Mouse (Mus musculus) intestine, embryonic 16.5 days (tissue): ENCODE results near the gene Slc13a4. TPM values are rescaled to one million over a fixed set of nuclear protein-coding genes. Genes with fewer than 3 reads are reported as not detected.

Source experiments
- ATAC-seq: fragments of 200-750 bp; cut with Nextera tagmentation; 2 replicates; pipeline ENCODE4 v1.8.0; 2017; ENCODE audit warnings: moderate TSS enrichment, moderate library complexity
- H3K27ac ChIP-seq: fragments of 300-500 bp; sonication (generic); 2 replicates; pipeline ENCODE4 v1.5.1; 2014; ENCODE audit warnings: mild to moderate bottlenecking, low read length
- H3K27me3 ChIP-seq: fragments of 300-500 bp; sonication (generic); replicated peaks from 2 replicates; pipeline ENCODE4 v1.6.1; 2014; ENCODE audit warnings: low read length, control low read depth, mixed read lengths; ENCODE audit not compliant: control insufficient read depth, insufficient read depth
- H3K36me3 ChIP-seq: fragments of 300-500 bp; sonication (generic); 2 replicates; pipeline ENCODE4 v1.6.1; 2014; ENCODE audit warnings: low read length, control low read depth; ENCODE audit not compliant: control insufficient read depth, insufficient read depth
- H3K4me1 ChIP-seq: fragments of 300-500 bp; sonication (generic); 2 replicates; pipeline ENCODE4 v1.6.1; 2014; ENCODE audit warnings: low read length, control low read depth, mixed read lengths; ENCODE audit not compliant: control insufficient read depth, insufficient read depth
- H3K4me2 ChIP-seq: fragments of 300-500 bp; sonication (generic); 2 replicates; pipeline ENCODE4 v1.6.1; 2014; ENCODE audit warnings: low read depth, low read length, control low read depth
- H3K4me3 ChIP-seq: fragments of 300-500 bp; sonication (generic); 2 replicates; pipeline ENCODE4 v1.5.1; 2014; ENCODE audit warnings: mild to moderate bottlenecking, low read length
- H3K9ac ChIP-seq: fragments of 300-500 bp; sonication (generic); 2 replicates; pipeline ENCODE4 v1.6.1; 2014; ENCODE audit warnings: low read depth, low read length
- H3K9me3 ChIP-seq: fragments of 300-500 bp; sonication (generic); 2 replicates; pipeline ENCODE4 v1.6.1; 2016; ENCODE audit warnings: low read length, control low read depth; ENCODE audit not compliant: control insufficient read depth
- WGBS: fragments of 180-500 bp; shearing (Covaris S2); extraction: QIAGEN DNeasy Blood & Tissue Kit; methylation state at CpG from one replicate; pipeline ENCODE4 v1.1.7; 2014; 5-methylcytosine and 5-hydroxymethylcytosine counted together
- polyA plus RNA-seq: library from polyadenylated mRNA; unstranded; fragments of >200 nt; fragmentation: Nextera tagmentation; extraction: Ambion mirVana; gene quantifications from 2 replicates; pipeline ENCODE4 v1.2.1, GENCODE M21; 2015

The Slc13a4 gene
- polyA plus RNA-seq, 1 experiment from 2014 or later: 0.27 TPM

DNA sequence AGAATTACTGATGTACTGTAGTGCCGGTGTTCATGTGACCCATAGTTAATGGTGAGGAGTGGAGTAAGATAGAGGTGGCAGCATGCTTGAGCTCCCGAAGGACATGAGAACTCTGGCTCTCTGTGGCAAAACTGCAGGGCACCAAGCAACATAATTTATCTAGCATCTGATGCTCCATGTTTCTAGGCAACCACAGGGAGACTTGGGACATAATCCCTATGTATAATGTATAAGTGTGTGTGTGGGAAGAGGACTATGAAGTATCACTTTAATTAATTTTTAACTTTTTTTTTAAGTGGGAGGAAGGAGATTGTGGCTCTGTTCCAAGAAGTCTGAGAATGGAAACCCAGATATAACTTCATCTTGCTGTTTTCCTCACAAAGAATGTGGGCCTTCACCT is 13.0 kb downstream of the Slc13a4 start:
- Histone ChIP-seq H3K4me1 (no peaks in the 10 kb centered on the region), H3K27ac (no peak overlapping the region), H3K9ac (no peak overlapping the region), H3K27me3 (no peaks in the 10 kb centered on the region), H3K4me3 (no peak overlapping the region), H3K9me3 (no peaks in the 10 kb centered on the region), H3K36me3 (no peaks in the 10 kb centered on the region), H3K4me2 (no peak overlapping the region)
- 82% methylated on average over 2 of the region's 2 CpGs for WGBS
- no peak for ATAC-seq

DNA sequence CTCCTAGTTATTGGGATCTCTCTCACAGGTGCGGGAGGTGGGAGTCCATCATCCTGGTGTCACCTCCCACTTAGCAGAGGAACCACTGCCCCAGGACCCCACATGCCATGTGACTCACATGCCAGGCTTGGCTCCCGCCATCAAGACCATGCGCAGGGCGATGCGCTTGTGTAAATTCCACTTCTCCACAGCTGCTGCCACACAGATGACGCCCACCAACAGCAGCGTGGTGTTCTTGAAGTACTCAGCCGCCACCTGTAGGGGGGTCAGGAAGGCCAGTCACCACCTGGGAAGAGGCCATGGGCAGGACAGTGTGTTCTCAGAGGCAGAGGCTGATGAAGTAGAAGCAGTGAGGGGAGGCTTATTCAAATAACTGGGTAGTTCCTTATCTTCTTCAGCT is 18.3 kb downstream of the Slc13a4 start:
- H3K36me3 ChIP-seq: no peaks in the 10 kb centered on the region
- H3K4me3 ChIP-seq: no peak overlapping the region
- H3K27me3 ChIP-seq: no peaks in the 10 kb centered on the region
- ATAC-seq: no peak
- no peak overlapping the region for H3K27ac ChIP-seq
- no peaks in the 10 kb centered on the region for H3K9me3 ChIP-seq
- no peak overlapping the region for H3K9ac ChIP-seq
- H3K4me1 ChIP-seq: peaks cover 4% of the 10 kb centered on the region; the same call in 1 of the 2 replicates
- WGBS: 90% methylated on average over 8 of the region's 8 CpGs
- no peak overlapping the region for H3K4me2 ChIP-seq

DNA sequence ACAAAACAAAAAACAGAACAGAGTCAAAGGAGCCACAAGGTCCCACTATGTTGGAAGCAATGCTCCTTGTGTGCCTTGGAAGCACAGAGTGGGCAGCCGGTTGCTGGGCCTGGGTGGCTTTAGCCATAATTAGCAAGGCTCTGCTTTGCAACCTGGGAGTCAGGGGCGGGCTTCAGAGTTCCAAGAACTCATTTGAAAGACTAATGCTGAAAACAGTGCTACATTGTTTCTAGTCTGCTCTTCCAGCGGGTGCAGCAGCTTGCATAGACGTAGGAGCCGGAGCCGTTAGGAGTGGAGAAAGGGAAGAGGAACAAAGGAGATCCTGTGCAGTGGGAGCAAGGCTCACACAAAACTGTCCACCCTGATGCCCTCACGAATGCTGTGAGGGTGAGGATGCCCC is 19.0 kb downstream of the Slc13a4 start:
- no peak overlapping the region for H3K27ac ChIP-seq

DNA sequence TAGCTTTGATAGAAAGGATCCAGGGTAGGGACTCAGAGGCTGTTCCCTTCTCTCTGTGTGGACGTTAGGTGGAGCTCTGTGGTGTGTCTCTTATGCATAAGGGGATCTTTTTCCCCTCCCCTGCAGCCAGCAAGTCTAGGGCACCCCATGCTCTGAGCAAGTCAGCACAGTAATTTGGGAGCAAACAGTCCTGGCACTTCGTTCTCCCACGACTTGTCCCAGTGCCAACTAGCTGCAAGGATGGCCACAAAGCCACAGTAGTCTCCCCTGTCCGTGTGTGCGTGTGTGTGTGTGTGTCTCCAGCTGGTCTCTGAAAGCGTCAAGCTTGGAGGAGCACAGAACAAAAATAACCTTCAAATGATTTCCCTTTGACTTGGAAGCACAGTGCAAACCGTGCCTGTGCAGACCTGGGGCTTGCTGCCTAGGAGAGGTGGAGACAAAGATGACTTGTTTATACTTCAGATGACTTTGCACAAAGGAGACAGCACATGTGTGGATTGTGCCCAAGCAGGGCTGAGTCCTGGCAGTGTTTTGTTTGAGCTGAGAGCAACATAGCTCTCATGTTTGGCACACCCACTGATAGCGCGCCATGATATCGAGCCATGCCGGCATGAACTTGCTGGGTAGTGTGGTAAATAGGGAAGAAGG is 19.7 kb downstream of the Slc13a4 start:
- Histone ChIP-seq H3K9me3 (no peaks in the 10 kb centered on the region), H3K27ac (0 out of 2 replicates have a peak overlapping the region, but pooled peaks have one; percentile 16), H3K4me2 (no peak overlapping the region), H3K4me1 (peaks cover 4% of the 10 kb centered on the region; the same call in 1 of the 2 replicates), H3K9ac (no peak overlapping the region), H3K36me3 (no peaks in the 10 kb centered on the region), H3K27me3 (no peaks in the 10 kb centered on the region), H3K4me3 (no peak overlapping the region)
- 53% methylated on average over 11 of the region's 11 CpGs for WGBS
- ATAC-seq: peak; percentile 31

More for the DNA sequence above, 19.0 kb downstream of the Slc13a4 start:
- H3K4me2 ChIP-seq: no peak overlapping the region
- no peaks in the 10 kb centered on the region for H3K27me3 ChIP-seq
- H3K9ac ChIP-seq: no peak overlapping the region
- WGBS: 63% methylated on average over 7 of the region's 7 CpGs
- peaks cover 4% of the 10 kb centered on the region; the same call in 1 of the 2 replicates for H3K4me1 ChIP-seq
- ATAC-seq: no peak
- H3K4me3 ChIP-seq: no peak overlapping the region
- no peaks in the 10 kb centered on the region for H3K9me3 ChIP-seq
- no peaks in the 10 kb centered on the region for H3K36me3 ChIP-seq

DNA sequence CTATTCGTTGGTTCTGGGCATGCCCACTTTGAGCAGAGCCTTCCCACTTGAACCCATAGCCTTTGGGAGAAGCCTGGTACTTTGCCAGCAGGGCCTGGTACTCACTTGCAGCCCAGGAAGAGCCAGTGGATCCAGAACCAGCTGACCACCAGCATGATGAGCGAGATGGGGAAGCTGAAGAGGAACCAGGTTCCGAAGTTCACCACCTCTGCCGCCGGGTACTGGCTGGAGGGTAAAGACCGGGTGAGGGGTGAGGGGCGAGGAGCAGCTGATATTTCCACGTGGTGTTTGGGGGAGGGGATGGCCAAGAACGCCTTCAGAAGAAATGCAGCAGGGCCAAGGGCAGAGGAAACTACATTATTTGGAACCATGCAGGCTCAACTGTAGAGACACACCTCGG is 28.6 kb downstream of the Slc13a4 start:
- no peaks in the 10 kb centered on the region for H3K9me3 ChIP-seq
- no peaks in the 10 kb centered on the region for H3K36me3 ChIP-seq
- H3K27ac ChIP-seq: no peak overlapping the region
- no peak for ATAC-seq
- H3K4me3 ChIP-seq: no peak overlapping the region
- 79% methylated on average over 10 of the region's 10 CpGs for WGBS
- H3K4me2 ChIP-seq: no peak overlapping the region
- no peaks in the 10 kb centered on the region for H3K27me3 ChIP-seq
- no peak overlapping the region for H3K9ac ChIP-seq
- peaks cover 3% of the 10 kb centered on the region; the same call in 1 of the 2 replicates for H3K4me1 ChIP-seq

DNA sequence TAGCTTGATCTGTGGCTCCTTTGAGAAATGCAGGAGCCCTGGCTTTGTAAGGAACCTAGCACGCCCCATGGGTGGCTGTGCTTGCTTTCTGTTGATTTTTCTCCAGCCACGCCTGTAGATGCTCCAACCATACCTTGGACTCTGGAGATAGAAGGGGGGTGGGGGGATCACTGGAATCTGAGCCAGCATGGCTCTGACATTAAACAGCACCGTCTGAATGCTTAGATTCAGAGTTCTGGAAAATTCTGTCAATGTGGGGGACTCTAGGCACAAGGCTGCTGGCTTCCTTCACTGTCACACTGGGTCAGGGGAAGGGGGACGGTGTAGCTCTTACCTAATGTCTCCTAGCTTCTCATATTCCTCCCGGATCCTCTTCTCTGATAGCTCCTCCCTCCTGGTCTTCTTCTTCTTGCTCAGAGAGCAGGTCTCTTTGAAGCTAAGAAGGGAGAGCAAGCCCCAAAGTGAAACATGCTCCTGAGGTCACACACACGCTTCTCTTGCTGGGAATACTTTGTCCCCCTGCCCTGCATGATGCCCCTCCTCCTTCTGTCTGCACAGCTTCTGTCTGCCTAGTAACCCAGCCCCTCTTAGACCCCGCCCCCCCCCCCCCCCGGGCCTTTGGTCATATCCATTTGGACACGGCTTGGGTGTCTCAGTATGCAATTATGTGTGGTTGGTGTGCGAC is 29.9 kb downstream of the Slc13a4 start:
- 37% methylated on average over 10 of the region's 10 CpGs for WGBS
- peaks cover 3% of the 10 kb centered on the region; the same call in 1 of the 2 replicates for H3K4me1 ChIP-seq
- no peak overlapping the region for H3K4me3 ChIP-seq
- H3K27me3 ChIP-seq: no peaks in the 10 kb centered on the region
- ATAC-seq: peak; percentile 62
- no peak overlapping the region for H3K27ac ChIP-seq
- no peak overlapping the region for H3K4me2 ChIP-seq
- no peaks in the 10 kb centered on the region for H3K36me3 ChIP-seq
- no peaks in the 10 kb centered on the region for H3K9me3 ChIP-seq
- no peak overlapping the region for H3K9ac ChIP-seq

DNA sequence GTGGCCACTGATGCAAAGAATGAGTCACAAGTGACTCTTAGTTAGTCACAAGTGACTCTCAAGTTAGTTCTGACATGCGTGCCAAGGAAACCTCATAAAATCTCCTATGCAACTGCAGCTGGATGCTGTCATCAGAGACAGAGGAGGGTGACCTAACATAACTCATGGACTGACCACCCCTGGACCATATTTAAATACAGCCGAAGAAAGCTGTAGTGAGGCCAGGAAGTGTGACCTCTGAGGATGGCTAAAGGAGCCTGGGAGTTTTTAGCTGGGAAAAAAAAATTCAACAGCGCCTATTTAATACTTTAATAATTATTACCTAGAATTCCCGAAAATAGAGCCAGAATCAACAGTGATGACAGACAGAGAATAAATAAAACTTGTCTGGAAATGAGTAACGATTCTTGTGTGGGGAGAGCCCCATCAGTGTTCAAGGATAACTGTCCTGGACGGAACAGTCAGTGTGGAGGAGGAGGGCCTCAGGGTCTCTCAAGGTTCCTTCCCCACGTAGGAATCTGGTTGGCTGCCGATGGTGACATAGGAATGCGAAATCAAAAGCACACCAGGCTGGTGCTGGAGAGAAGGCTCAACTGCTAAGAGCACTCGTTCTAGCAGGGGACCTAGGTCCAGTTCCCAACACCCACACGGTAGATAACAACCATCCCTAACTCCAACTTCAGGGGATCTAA is 34.4 kb downstream of the Slc13a4 start:
- H3K4me2 ChIP-seq: no peak overlapping the region
- ATAC-seq: no peak
- H3K9me3 ChIP-seq: no peaks in the 10 kb centered on the region
- no peak overlapping the region for H3K9ac ChIP-seq
- H3K27me3 ChIP-seq: no peaks in the 10 kb centered on the region
- no peaks in the 10 kb centered on the region for H3K36me3 ChIP-seq
- H3K4me3 ChIP-seq: no peak overlapping the region
- WGBS: 67% methylated on average over 11 of the region's 11 CpGs
- no peak overlapping the region for H3K27ac ChIP-seq
- H3K4me1 ChIP-seq: peaks cover 6% of the 10 kb centered on the region; the same call in 1 of the 2 replicates

DNA sequence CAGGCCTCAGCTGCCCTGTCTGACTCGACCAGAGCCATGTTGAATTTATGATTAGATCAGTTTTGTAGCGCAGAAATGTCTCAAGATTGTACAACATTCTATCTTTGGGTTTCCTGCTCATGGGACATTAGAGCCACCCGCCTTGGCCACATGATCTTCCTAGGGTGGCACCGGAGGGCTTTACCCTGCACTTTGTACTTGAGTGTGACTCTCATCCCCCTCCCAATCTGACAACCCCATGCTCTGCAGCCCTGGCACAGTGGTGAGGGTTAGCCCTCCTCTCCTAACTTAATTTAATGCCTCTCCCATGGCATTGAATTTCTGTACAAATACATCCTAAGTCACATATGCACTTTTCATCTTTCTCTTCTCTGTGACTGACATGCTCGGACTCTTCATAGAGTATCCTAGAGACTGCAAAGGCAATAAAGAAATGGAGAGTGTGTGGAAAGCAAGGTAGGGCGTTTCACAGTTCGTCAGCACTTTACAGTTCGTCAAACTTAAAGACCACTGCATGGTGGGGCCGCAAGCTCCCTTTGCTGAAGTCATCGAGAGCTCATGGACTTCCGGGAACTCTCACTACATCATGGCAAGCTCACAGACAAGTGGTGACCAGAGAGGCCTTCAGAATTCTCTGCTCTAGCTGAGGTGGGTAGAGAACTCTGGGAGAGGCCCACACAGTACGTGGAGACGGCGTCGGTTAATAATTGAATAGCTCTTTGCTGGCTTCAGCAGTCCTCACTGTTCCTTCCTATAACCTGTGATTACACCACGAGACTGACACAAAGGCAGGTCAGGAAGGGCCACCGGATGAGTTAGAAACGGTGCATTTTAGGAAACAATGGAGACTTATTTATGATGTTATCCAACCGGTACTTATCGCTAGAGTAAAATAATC is 35.8 kb downstream of the Slc13a4 start:
- Histone ChIP-seq H3K9ac (no peak overlapping the region), H3K4me2 (no peak overlapping the region), H3K4me3 (no peak overlapping the region), H3K27me3 (no peaks in the 10 kb centered on the region), H3K27ac (peak overlapping the region; percentile 67; the same call in 1 of the 2 replicates), H3K9me3 (no peaks in the 10 kb centered on the region), H3K4me1 (0 out of 2 replicates have a peak, but pooled peaks cover 3% of the 10 kb centered on the region), H3K36me3 (no peaks in the 10 kb centered on the region)
- WGBS: 76% methylated on average over 20 of the region's 20 CpGs
- ATAC-seq: peak; percentile 91
